ENCODE assay signal across 19 mouse cellular contexts in genomic region chr4:133080862-133081261, GRCm38 (mm10). TPM values are rescaled to one million over a fixed set of nuclear protein-coding genes. Genes with fewer than 3 reads are reported as not detected.
DNase-seq lines count a peak whose midpoint lies in the region; ATAC-seq and TF ChIP-seq lines count a peak whose summit lies in the region.
"Had no signal": no experiment of that assay in that cellular context is flagged by ENCODE, and none has a peak within 500 bp of the region (broad histone marks: within the 10 kb centered on the region; RNA-seq: fewer than 3 reads in every experiment).

No protein-coding gene starts in this region.

- intact Hi-C loops in heart, postnatal 14 days (cut with DNase I), result loop anchor here (2.0 kb wide), 1 partner anchor 22 kb away; no protein-coding TSS in a partner anchor

- no peak for ATAC-seq in heart, embryonic 13.5 days (ENCODE audit: extremely low read depth, insufficient number of reproducible peaks, low FRiP score, low TSS enrichment)
- ATAC-seq in midbrain, postnatal 0 days (ENCODE audit: low FRiP score), result no peak
- no peak for ATAC-seq in midbrain, embryonic 13.5 days
- ATAC-seq: forebrain, embryonic 13.5 days had no signal

- 94% methylated on average over 3 of the region's 3 CpGs for WGBS in heart, embryonic 13.5 days
- 95% methylated on average over 3 of the region's 3 CpGs for WGBS in midbrain, postnatal 0 days
- WGBS in midbrain, embryonic 13.5 days, result 96% methylated on average over 3 of the region's 3 CpGs

- peaks cover 72% of the 10 kb centered on the region for H3K4me1 ChIP-seq in heart, embryonic 13.5 days
- H3K4me1 ChIP-seq in midbrain, postnatal 0 days (ENCODE audit: insufficient read depth, low read length), result peaks cover 16% of the 10 kb centered on the region
- peaks cover 47% of the 10 kb centered on the region for H3K4me1 ChIP-seq in midbrain, embryonic 13.5 days (replicated peaks)

- H3K4me2 ChIP-seq in heart, embryonic 13.5 days, result no peak overlapping the region
- H3K4me2 ChIP-seq in midbrain, postnatal 0 days (ENCODE audit: low read depth, low read length, poor library complexity, severe bottlenecking), result no peak overlapping the region
- H3K4me2 ChIP-seq in midbrain, embryonic 13.5 days (replicated peaks), result no peak overlapping the region
- H3K4me2 ChIP-seq: embryonic facial prominence, embryonic 13.5 days; forebrain, embryonic 13.5 days; limb, embryonic 15.5 days; lung, embryonic 14.5 days; midbrain, embryonic 12.5 days had no signal

- no peaks in the 10 kb centered on the region for H3K9me3 ChIP-seq in heart, embryonic 13.5 days
- H3K9me3 ChIP-seq in midbrain, postnatal 0 days (ENCODE audit: low read length), result no peaks in the 10 kb centered on the region
- H3K9me3 ChIP-seq in midbrain, embryonic 13.5 days, result no peaks in the 10 kb centered on the region
- H3K9me3 ChIP-seq: embryonic facial prominence, embryonic 13.5 days; forebrain, embryonic 13.5 days; limb, embryonic 15.5 days; midbrain, embryonic 12.5 days had no signal

- 0 out of 2 replicates have a peak overlapping the region, but pooled peaks have one; percentile 30 for H3K27ac ChIP-seq in heart, embryonic 13.5 days (replicated peaks)
- 0 out of 2 replicates have a peak overlapping the region, but pooled peaks have one; percentile 12 for H3K27ac ChIP-seq in midbrain, postnatal 0 days (ENCODE audit: low read depth, low read length)
- H3K27ac ChIP-seq in midbrain, embryonic 13.5 days, result no peak overlapping the region
- H3K27ac ChIP-seq: embryonic facial prominence, embryonic 13.5 days; forebrain, embryonic 13.5 days; liver, embryonic 14.5 days; midbrain, embryonic 12.5 days had no signal

- TF ChIP-seq CTCF in midbrain, postnatal 0 days (IDR thresholded peaks at IDR 0.05), result no peak

- no peaks in the 10 kb centered on the region for H3K27me3 ChIP-seq in heart, embryonic 13.5 days (replicated peaks)
- H3K27me3 ChIP-seq in midbrain, postnatal 0 days (ENCODE audit: insufficient read depth, low read length), result no peaks in the 10 kb centered on the region
- no peaks in the 10 kb centered on the region for H3K27me3 ChIP-seq in midbrain, embryonic 13.5 days
- H3K27me3 ChIP-seq: embryonic facial prominence, embryonic 13.5 days; limb, embryonic 15.5 days had no signal

- H3K9ac ChIP-seq in heart, embryonic 13.5 days, result no peak overlapping the region
- H3K9ac ChIP-seq in midbrain, postnatal 0 days (replicated peaks; ENCODE audit: low read length, poor library complexity, severe bottlenecking), result no peak overlapping the region
- H3K9ac ChIP-seq in midbrain, embryonic 13.5 days (replicated peaks), result no peak overlapping the region
- H3K9ac ChIP-seq: embryonic facial prominence, embryonic 13.5 days; forebrain, embryonic 13.5 days; limb, embryonic 15.5 days; liver, embryonic 14.5 days; lung, embryonic 14.5 days; midbrain, embryonic 12.5 days had no signal

- peaks cover 47% of the 10 kb centered on the region for H3K36me3 ChIP-seq in heart, embryonic 13.5 days
- peaks cover 19% of the 10 kb centered on the region for H3K36me3 ChIP-seq in midbrain, postnatal 0 days (ENCODE audit: insufficient read depth, low read length)
- peaks cover 29% of the 10 kb centered on the region for H3K36me3 ChIP-seq in midbrain, embryonic 13.5 days

- no peak overlapping the region for H3K4me3 ChIP-seq in heart, embryonic 13.5 days
- H3K4me3 ChIP-seq in midbrain, postnatal 0 days (ENCODE audit: low read depth, low read length), result no peak overlapping the region
- H3K4me3 ChIP-seq in midbrain, embryonic 13.5 days (replicated peaks), result no peak overlapping the region
- H3K4me3 ChIP-seq: embryonic facial prominence, embryonic 13.5 days; forebrain, embryonic 13.5 days; limb, embryonic 15.5 days; midbrain, embryonic 12.5 days had no signal

- peak; percentile 68 to 71 for DNase-seq in cerebellum, postnatal 36 days
- no peak for DNase-seq in cerebellum, postnatal 4 days (ENCODE audit: low spot score in 2 of 2)
- no peak for DNase-seq in heart, postnatal 14 days
- DNase-seq in midbrain, postnatal 0 days (ENCODE audit: low spot score), result no peak
- DNase-seq in right cerebral cortex, postnatal 36 days (ENCODE audit: low spot score in 2 of 2), result no peak
- DNase-seq: adrenal gland, postnatal 10 days; heart, adult 11 months; kidney, adult 18-20 months; layer of hippocampus, adult 9-11 months; lung, embryonic 14.5 days; right cerebral cortex, postnatal 14 days; spleen, adult 18-20 months had no signal

RNA-seq across cellular contexts. Expression of gene Wasf2, which starts 49.4 kb away (rescaled TPM):
- polyA plus RNA-seq in heart, embryonic 13.5 days (2015; fragmentation: Nextera tagmentation; extraction: Ambion mirVana), result 64.6 and 72.7 TPM in 2 replicates
- total RNA-seq in heart, postnatal 14 days (2021), result 100 to 1,000 TPM; 133 to 135 TPM
- total RNA-seq in midbrain, postnatal 0 days (2014; rRNA removed), result 18.3 and 19.6 TPM in 2 replicates
- polyA plus RNA-seq in midbrain, postnatal 0 days (2015; fragmentation: Nextera tagmentation; extraction: Ambion mirVana), result 19.1 and 26.0 TPM in 2 replicates
- polyA plus RNA-seq in midbrain, embryonic 13.5 days (2015; fragmentation: Nextera tagmentation; extraction: Ambion mirVana), result 28.8 and 34.2 TPM in 2 replicates

Comparison
In these comparisons a context has a peak if more than half of its experiments do, and no peak if none do; other contexts are left out.
1. DNase-seq: peak in cerebellum, postnatal 36 days (2 of 2); none in cerebellum, postnatal 4 days (0 of 2), heart, postnatal 14 days (0 of 2), midbrain, postnatal 0 days (single experiment) and right cerebral cortex, postnatal 36 days (0 of 2).